Mouse (Mus musculus): ENCODE results near the gene Gm8369. TPM values are rescaled to one million over a fixed set of nuclear protein-coding genes. Genes with fewer than 3 reads are reported as not detected.

Gm8369 gene
- polyA plus RNA-seq, 1 experiment from 2014 or later, result not detected

- 93% methylated on average over 2 of the region's 2 CpGs for WGBS
- H3K4me1 ChIP-seq (ENCODE audit: control insufficient read depth, insufficient read depth, low read length), result no peaks in the 10 kb centered on the region
- no peak overlapping the region for H3K4me2 ChIP-seq (ENCODE audit: low read length)
- no peak for ATAC-seq
- no peaks in the 10 kb centered on the region for H3K9me3 ChIP-seq (replicated peaks; ENCODE audit: control insufficient read depth, low read length, poor library complexity, severe bottlenecking)
- H3K4me3 ChIP-seq (ENCODE audit: low read depth, low read length), result no peak overlapping the region
- no peak overlapping the region for H3K27ac ChIP-seq (ENCODE audit: low read length)
- H3K9ac ChIP-seq (ENCODE audit: low read depth, low read length), result no peak overlapping the region
- H3K27me3 ChIP-seq (ENCODE audit: control insufficient read depth, insufficient read depth, low read depth, low read length), result no peaks in the 10 kb centered on the region
- H3K36me3 ChIP-seq (ENCODE audit: control insufficient read depth, insufficient read depth, low read length), result no peaks in the 10 kb centered on the region
These were observed 3.1 kb upstream of the Gm8369 start for GRCm38 (mm10) chr19:11482684-11483083.

GRCm38 (mm10) chr19:11483941-11484340 is 1.8 kb upstream of the Gm8369 start:
- no peaks in the 10 kb centered on the region for H3K4me1 ChIP-seq (ENCODE audit: control insufficient read depth, insufficient read depth, low read length)
- no peak for ATAC-seq
- H3K36me3 ChIP-seq (ENCODE audit: control insufficient read depth, insufficient read depth, low read length), result no peaks in the 10 kb centered on the region
- WGBS, result 78% methylated on average over 4 of the region's 4 CpGs
- no peak overlapping the region for H3K9ac ChIP-seq (ENCODE audit: low read depth, low read length)
- H3K27me3 ChIP-seq (ENCODE audit: control insufficient read depth, insufficient read depth, low read depth, low read length), result no peaks in the 10 kb centered on the region
- no peak overlapping the region for H3K27ac ChIP-seq (ENCODE audit: low read length)
- no peak overlapping the region for H3K4me2 ChIP-seq (ENCODE audit: low read length)
- no peak overlapping the region for H3K4me3 ChIP-seq (ENCODE audit: low read depth, low read length)
- H3K9me3 ChIP-seq (replicated peaks; ENCODE audit: control insufficient read depth, low read length, poor library complexity, severe bottlenecking), result no peaks in the 10 kb centered on the region

- H3K4me1 ChIP-seq (ENCODE audit: control insufficient read depth, insufficient read depth, low read length), result no peaks in the 10 kb centered on the region
- WGBS, result 87% methylated on average over 3 of the region's 3 CpGs
- no peaks in the 10 kb centered on the region for H3K36me3 ChIP-seq (ENCODE audit: control insufficient read depth, insufficient read depth, low read length)
- no peaks in the 10 kb centered on the region for H3K27me3 ChIP-seq (ENCODE audit: control insufficient read depth, insufficient read depth, low read depth, low read length)
- ATAC-seq, result no peak
- H3K4me2 ChIP-seq (ENCODE audit: low read length), result no peak overlapping the region
- no peaks in the 10 kb centered on the region for H3K9me3 ChIP-seq (replicated peaks; ENCODE audit: control insufficient read depth, low read length, poor library complexity, severe bottlenecking)
- no peak overlapping the region for H3K4me3 ChIP-seq (ENCODE audit: low read depth, low read length)
- no peak overlapping the region for H3K27ac ChIP-seq (ENCODE audit: low read length)
- no peak overlapping the region for H3K9ac ChIP-seq (ENCODE audit: low read depth, low read length)
These were observed 1.4 kb upstream of the Gm8369 start for GRCm38 (mm10) chr19:11484388-11484787.

GRCm38 (mm10) chr19:11485266-11485665 is 472 bp upstream of the Gm8369 start:
- Histone ChIP-seq H3K36me3 (ENCODE audit: control insufficient read depth, insufficient read depth, low read length) (no peaks in the 10 kb centered on the region), H3K27me3 (ENCODE audit: control insufficient read depth, insufficient read depth, low read depth, low read length) (no peaks in the 10 kb centered on the region), H3K9me3 (replicated peaks; ENCODE audit: control insufficient read depth, low read length, poor library complexity, severe bottlenecking) (no peaks in the 10 kb centered on the region), H3K27ac (ENCODE audit: low read length) (no peak overlapping the region), H3K4me2 (ENCODE audit: low read length) (no peak overlapping the region), H3K9ac (ENCODE audit: low read depth, low read length) (no peak overlapping the region), H3K4me1 (ENCODE audit: control insufficient read depth, insufficient read depth, low read length) (no peaks in the 10 kb centered on the region), H3K4me3 (ENCODE audit: low read depth, low read length) (no peak overlapping the region)
- WGBS, result 90% methylated on average over 3 of the region's 3 CpGs
- ATAC-seq, result no peak

GRCm38 (mm10) chr19:11486599-11486998 is 861 bp downstream of the Gm8369 start:
- H3K27me3 ChIP-seq (ENCODE audit: control insufficient read depth, insufficient read depth, low read depth, low read length), result no peaks in the 10 kb centered on the region
- no peaks in the 10 kb centered on the region for H3K4me1 ChIP-seq (ENCODE audit: control insufficient read depth, insufficient read depth, low read length)
- no peak overlapping the region for H3K4me2 ChIP-seq (ENCODE audit: low read length)
- no peak for ATAC-seq
- no peak overlapping the region for H3K27ac ChIP-seq (ENCODE audit: low read length)
- H3K9ac ChIP-seq (ENCODE audit: low read depth, low read length), result no peak overlapping the region
- no peaks in the 10 kb centered on the region for H3K36me3 ChIP-seq (ENCODE audit: control insufficient read depth, insufficient read depth, low read length)
- H3K4me3 ChIP-seq (ENCODE audit: low read depth, low read length), result no peak overlapping the region
- 94% methylated on average over 1 of the region's 1 CpGs for WGBS
- H3K9me3 ChIP-seq (replicated peaks; ENCODE audit: control insufficient read depth, low read length, poor library complexity, severe bottlenecking), result no peaks in the 10 kb centered on the region

- Histone ChIP-seq H3K27ac (ENCODE audit: low read length) (no peak overlapping the region), H3K4me2 (ENCODE audit: low read length) (no peak overlapping the region), H3K4me3 (ENCODE audit: low read depth, low read length) (no peak overlapping the region), H3K4me1 (ENCODE audit: control insufficient read depth, insufficient read depth, low read length) (no peaks in the 10 kb centered on the region), H3K36me3 (ENCODE audit: control insufficient read depth, insufficient read depth, low read length) (no peaks in the 10 kb centered on the region), H3K9ac (ENCODE audit: low read depth, low read length) (no peak overlapping the region), H3K9me3 (replicated peaks; ENCODE audit: control insufficient read depth, low read length, poor library complexity, severe bottlenecking) (no peaks in the 10 kb centered on the region), H3K27me3 (ENCODE audit: control insufficient read depth, insufficient read depth, low read depth, low read length) (no peaks in the 10 kb centered on the region)
- WGBS, result 80% methylated on average over 4 of the region's 4 CpGs
- no peak for ATAC-seq
These were observed 5.9 kb downstream of the Gm8369 start for GRCm38 (mm10) chr19:11491406-11492189.

GRCm38 (mm10) chr19:11492671-11493070 is 6.9 kb downstream of the Gm8369 start:
- Histone ChIP-seq H3K4me2 (ENCODE audit: low read length) (no peak overlapping the region), H3K4me1 (ENCODE audit: control insufficient read depth, insufficient read depth, low read length) (no peaks in the 10 kb centered on the region), H3K9ac (ENCODE audit: low read depth, low read length) (no peak overlapping the region), H3K27ac (ENCODE audit: low read length) (no peak overlapping the region), H3K4me3 (ENCODE audit: low read depth, low read length) (no peak overlapping the region), H3K9me3 (replicated peaks; ENCODE audit: control insufficient read depth, low read length, poor library complexity, severe bottlenecking) (no peaks in the 10 kb centered on the region), H3K27me3 (ENCODE audit: control insufficient read depth, insufficient read depth, low read depth, low read length) (no peaks in the 10 kb centered on the region), H3K36me3 (ENCODE audit: control insufficient read depth, insufficient read depth, low read length) (no peaks in the 10 kb centered on the region)
- 83% methylated on average over 1 of the region's 1 CpGs for WGBS
- ATAC-seq, result no peak

GRCm38 (mm10) chr19:11494519-11494918 is 8.8 kb downstream of the Gm8369 start:
- H3K9ac ChIP-seq (ENCODE audit: low read depth, low read length), result no peak overlapping the region
- no peak overlapping the region for H3K4me3 ChIP-seq (ENCODE audit: low read depth, low read length)
- no peaks in the 10 kb centered on the region for H3K4me1 ChIP-seq (ENCODE audit: control insufficient read depth, insufficient read depth, low read length)
- no peak overlapping the region for H3K27ac ChIP-seq (ENCODE audit: low read length)
- H3K9me3 ChIP-seq (replicated peaks; ENCODE audit: control insufficient read depth, low read length, poor library complexity, severe bottlenecking), result no peaks in the 10 kb centered on the region
- 88% methylated on average over 3 of the region's 3 CpGs for WGBS
- no peaks in the 10 kb centered on the region for H3K27me3 ChIP-seq (ENCODE audit: control insufficient read depth, insufficient read depth, low read depth, low read length)
- ATAC-seq, result no peak
- no peak overlapping the region for H3K4me2 ChIP-seq (ENCODE audit: low read length)
- H3K36me3 ChIP-seq (ENCODE audit: control insufficient read depth, insufficient read depth, low read length), result no peaks in the 10 kb centered on the region

GRCm38 (mm10) chr19:11496361-11496760 is 10.6 kb downstream of the Gm8369 start:
- Histone ChIP-seq H3K9ac (ENCODE audit: low read depth, low read length) (no peak overlapping the region), H3K27ac (ENCODE audit: low read length) (no peak overlapping the region), H3K4me1 (ENCODE audit: control insufficient read depth, insufficient read depth, low read length) (no peaks in the 10 kb centered on the region), H3K4me2 (ENCODE audit: low read length) (no peak overlapping the region), H3K4me3 (ENCODE audit: low read depth, low read length) (no peak overlapping the region), H3K36me3 (ENCODE audit: control insufficient read depth, insufficient read depth, low read length) (no peaks in the 10 kb centered on the region), H3K9me3 (replicated peaks; ENCODE audit: control insufficient read depth, low read length, poor library complexity, severe bottlenecking) (no peaks in the 10 kb centered on the region), H3K27me3 (ENCODE audit: control insufficient read depth, insufficient read depth, low read depth, low read length) (no peaks in the 10 kb centered on the region)
- no peak for ATAC-seq
- 86% methylated on average over 6 of the region's 6 CpGs for WGBS

Data from midbrain, embryonic 16.5 days (tissue).